Mouse (Mus musculus): Measurements from ENCODE around the gene Uimc1. TPM values are rescaled to one million over a fixed set of nuclear protein-coding genes. Genes with fewer than 3 reads are reported as not detected.
"Not testable (repeated sequence)": the region's sequence is repeated elsewhere in the genome, so short reads cannot be mapped to it uniquely, and the experiment has no call there.

Gene Uimc1
- polyA plus RNA-seq, 1 experiment from 2014 or later, result 18.6 TPM

DNA sequence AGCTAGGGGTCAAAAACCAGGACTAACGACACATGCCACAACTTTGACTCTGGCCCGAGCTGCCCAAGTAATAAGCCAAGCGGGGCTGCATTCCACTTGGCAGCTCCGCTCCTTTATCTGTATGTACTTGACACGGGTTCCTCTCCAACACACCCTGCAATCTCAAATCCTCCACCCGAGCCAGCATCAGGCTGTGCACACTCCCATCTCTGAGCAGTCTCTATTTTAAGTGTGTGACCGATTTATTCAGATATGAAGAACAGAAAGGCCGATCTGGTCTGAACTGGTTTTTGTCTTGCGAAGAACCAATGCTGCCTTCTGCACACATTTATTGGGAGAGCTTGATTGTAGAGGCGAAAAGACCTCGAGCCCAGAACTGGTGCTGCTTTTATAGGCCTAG lies 1.5 kb upstream of the Uimc1 start:
- DNase-seq (ENCODE audit: low spot score), result no peak
- Histone ChIP-seq H3K4me1 (replicated peaks) (peaks cover 22% of the 10 kb centered on the region), H3K27ac (no peak overlapping the region), H3K9me3 (peaks cover 3% of the 10 kb centered on the region; the same call in 1 of the 2 replicates), H3K36me3 (no peaks in the 10 kb centered on the region), H3K27me3 (ENCODE audit: insufficient read depth, poor library complexity, severe bottlenecking) (no peaks in the 10 kb centered on the region), H3K4me3 (no peak overlapping the region)
- 96% methylated on average over 11 of the region's 11 CpGs for WGBS

DNA sequence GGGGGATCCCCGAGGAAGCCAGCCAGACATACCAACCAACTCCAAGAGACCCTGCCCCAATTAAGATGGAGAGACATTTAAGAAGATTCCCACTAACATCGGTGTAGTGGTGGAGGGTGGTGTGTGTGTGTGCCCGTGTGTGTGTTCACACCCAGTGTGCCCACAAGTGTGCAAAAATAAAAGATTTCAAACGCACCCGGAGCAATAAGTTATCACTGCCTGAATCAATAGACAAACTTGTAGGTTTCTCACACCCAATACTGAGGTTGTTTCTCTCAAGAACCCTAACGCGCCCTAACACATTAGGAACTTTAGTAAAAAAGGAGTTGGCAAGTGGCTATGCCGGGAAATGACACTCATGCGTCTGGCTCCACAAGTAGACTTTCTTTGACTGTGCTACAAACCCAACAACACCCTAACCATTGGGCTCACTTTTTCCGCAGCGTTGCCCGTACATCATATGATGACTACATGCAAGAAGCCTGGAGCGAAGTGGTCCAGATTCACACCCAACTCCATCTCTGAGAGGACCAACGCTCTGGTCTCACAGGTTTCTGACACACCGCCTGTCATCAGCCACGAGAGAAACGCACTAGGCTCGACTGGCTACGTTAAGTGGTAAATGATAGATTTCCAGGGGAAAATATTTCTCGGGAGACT lies 904 bp downstream of the Uimc1 start:
- Histone ChIP-seq H3K36me3 (no peaks in the 10 kb centered on the region), H3K4me3 (peak overlapping the region; percentile 90), H3K4me1 (replicated peaks) (peaks cover 11% of the 10 kb centered on the region), H3K9me3 (peaks cover 3% of the 10 kb centered on the region; the same call in 1 of the 2 replicates), H3K27ac (peak overlapping the region; percentile 96), H3K27me3 (ENCODE audit: insufficient read depth, poor library complexity, severe bottlenecking) (no peaks in the 10 kb centered on the region)
- DNase-seq (ENCODE audit: low spot score), result no peak
- WGBS, result 37% methylated on average over 20 of the region's 20 CpGs

DNA sequence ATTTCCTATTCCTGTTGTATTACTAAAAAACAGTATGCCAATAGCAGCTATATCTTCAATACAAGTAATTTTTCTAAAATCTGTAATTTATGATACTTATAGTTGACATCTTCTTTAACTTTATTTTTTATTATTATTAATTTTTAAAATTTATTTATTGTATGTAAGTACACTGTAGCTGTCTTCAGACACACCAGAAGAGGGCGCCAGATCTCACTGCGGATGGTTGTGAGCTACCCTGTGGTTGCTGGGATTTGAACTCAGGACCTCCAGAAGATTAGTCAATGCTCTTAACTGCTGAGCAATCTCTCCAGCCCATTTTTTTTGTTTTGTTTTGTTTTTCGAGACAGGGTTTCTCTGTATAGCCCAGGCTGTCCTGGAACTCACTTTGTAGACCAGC lies 2.3 kb downstream of the Uimc1 start:
- not testable (repeated sequence) for H3K27me3 ChIP-seq (ENCODE audit: insufficient read depth, poor library complexity, severe bottlenecking); DNase-seq (ENCODE audit: low spot score); H3K9me3 ChIP-seq; H3K36me3 ChIP-seq; H3K4me3 ChIP-seq; H3K27ac ChIP-seq
- H3K4me1 ChIP-seq (replicated peaks), result peaks cover 11% of the 10 kb centered on the region
- WGBS, result 92% methylated on average over 3 of the region's 3 CpGs

DNA sequence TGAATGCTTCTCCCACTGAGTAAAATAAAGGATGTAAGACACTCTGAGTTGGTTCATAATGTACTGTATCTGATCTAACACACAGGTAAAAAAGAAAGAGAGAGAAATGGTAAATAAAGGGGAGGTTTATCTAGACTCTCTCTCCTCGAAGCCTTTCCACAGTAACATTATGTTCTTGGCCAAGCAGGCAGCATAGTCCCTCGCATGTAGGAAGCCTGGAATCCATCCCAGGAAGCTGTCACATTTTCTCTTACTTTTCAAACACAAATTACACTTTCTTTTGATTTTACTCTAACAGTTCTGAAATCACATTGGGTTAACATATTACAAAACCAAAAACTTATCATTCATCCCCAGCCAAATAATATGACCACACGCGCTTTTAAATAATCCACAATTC lies 7.5 kb downstream of the Uimc1 start:
- H3K36me3 ChIP-seq, result peaks cover 28% of the 10 kb centered on the region
- no peak overlapping the region for H3K4me3 ChIP-seq
- DNase-seq (ENCODE audit: low spot score), result no peak
- H3K4me1 ChIP-seq (replicated peaks), result no peaks in the 10 kb centered on the region
- 91% methylated on average over 4 of the region's 4 CpGs for WGBS
- H3K27ac ChIP-seq, result no peak overlapping the region
- H3K9me3 ChIP-seq, result no peaks in the 10 kb centered on the region
- H3K27me3 ChIP-seq (ENCODE audit: insufficient read depth, poor library complexity, severe bottlenecking), result no peaks in the 10 kb centered on the region

DNA sequence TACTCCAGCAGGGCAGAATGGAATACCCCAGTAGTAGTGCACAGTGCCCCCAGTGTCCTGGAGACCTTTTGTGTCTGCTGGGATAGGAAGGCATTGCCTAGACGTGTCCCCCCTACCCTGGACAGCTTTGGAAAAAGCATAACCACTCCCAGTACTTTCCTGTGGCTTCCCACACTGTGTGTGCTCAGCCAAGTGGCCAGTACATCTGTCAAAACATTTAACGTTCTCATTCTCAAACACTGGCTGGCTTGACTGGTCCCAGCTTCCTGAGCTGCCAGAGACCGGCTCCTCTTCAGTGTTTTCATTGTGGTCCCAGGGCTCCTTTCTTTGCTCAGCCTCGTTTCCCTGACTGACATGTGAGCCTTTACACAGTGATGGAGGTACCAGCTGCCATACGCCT lies 24.5 kb downstream of the Uimc1 start:
- Histone ChIP-seq H3K4me3 (no peak overlapping the region), H3K27ac (no peak overlapping the region), H3K27me3 (ENCODE audit: insufficient read depth, poor library complexity, severe bottlenecking) (no peaks in the 10 kb centered on the region), H3K9me3 (no peaks in the 10 kb centered on the region), H3K4me1 (replicated peaks) (no peaks in the 10 kb centered on the region), H3K36me3 (peaks cover 19% of the 10 kb centered on the region)
- no peak for DNase-seq (ENCODE audit: low spot score)
- 45% methylated on average over 5 of the region's 5 CpGs for WGBS

DNA sequence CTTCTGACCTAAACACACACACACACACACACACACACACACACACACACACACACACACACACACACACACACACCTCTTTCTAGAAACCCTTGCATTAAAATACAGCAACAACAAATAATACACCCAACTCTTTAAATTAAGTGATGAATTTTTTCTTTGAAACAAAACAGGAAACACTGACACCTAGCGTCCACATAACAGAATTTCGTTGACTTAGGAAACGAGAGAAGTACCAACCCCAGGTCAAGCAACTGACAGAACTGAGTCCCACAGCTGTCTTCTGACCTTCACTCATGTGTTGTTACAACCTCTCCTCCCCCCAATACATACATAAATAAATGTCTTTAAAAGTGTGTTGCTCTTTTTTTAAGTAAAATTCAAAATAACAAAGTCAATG lies 28.8 kb downstream of the Uimc1 start:
- H3K9me3 ChIP-seq, result no peaks in the 10 kb centered on the region
- no peaks in the 10 kb centered on the region for H3K4me1 ChIP-seq (replicated peaks)
- H3K27me3 ChIP-seq (ENCODE audit: insufficient read depth, poor library complexity, severe bottlenecking), result no peaks in the 10 kb centered on the region
- no peak overlapping the region for H3K4me3 ChIP-seq
- WGBS, result 4% methylated on average over 3 of the region's 3 CpGs
- H3K27ac ChIP-seq, result no peak overlapping the region
- DNase-seq (ENCODE audit: low spot score), result no peak
- H3K36me3 ChIP-seq, result peaks cover 12% of the 10 kb centered on the region

DNA sequence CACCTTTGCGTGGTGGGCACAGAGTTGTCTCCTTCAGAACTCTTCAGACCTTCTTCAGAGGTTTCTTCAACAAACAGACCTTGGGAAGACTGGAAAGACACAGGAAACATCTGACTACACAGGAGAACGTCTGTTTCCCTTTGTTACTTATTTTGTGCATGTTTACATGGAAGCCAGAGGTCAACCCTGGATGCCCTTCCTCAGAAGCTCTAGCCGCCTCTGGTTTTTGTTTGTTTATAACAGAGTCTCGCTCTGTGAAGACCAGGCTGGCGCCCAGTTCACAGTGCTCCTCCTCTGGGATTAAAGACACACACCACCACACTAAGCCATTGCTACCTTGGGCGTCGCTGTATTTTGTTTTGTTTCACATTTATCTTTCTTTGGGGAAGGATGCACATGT lies 30.4 kb downstream of the Uimc1 start:
- H3K4me1 ChIP-seq (replicated peaks), result no peaks in the 10 kb centered on the region
- H3K4me3 ChIP-seq, result no peak overlapping the region
- H3K36me3 ChIP-seq, result no peaks in the 10 kb centered on the region
- WGBS, result 61% methylated on average over 7 of the region's 7 CpGs
- no peak overlapping the region for H3K27ac ChIP-seq
- no peaks in the 10 kb centered on the region for H3K9me3 ChIP-seq
- no peak for DNase-seq (ENCODE audit: low spot score)
- no peaks in the 10 kb centered on the region for H3K27me3 ChIP-seq (ENCODE audit: insufficient read depth, poor library complexity, severe bottlenecking)

DNA sequence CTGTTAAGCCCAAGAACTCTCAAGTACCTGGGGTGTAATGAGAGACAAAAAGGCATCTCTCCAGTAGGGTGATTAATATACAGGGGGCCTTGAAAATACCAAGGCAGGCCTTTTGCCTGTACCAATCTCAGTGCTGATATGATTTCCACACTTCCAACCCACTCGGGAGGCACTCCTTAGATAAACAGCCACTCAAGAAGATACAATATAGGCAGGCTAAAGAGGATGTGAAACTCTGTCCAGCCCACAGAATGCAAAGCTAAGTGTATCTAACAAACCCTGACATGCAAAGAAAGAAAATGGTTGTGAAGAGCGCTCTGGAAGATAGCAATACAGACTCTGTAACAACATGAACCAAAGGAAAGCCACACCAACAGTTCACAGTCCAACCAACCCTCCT lies 36.8 kb downstream of the Uimc1 start:
- Histone ChIP-seq H3K27me3 (ENCODE audit: insufficient read depth, poor library complexity, severe bottlenecking) (no peaks in the 10 kb centered on the region), H3K27ac (no peak overlapping the region), H3K36me3 (peaks cover 7% of the 10 kb centered on the region), H3K4me3 (no peak overlapping the region), H3K4me1 (replicated peaks) (no peaks in the 10 kb centered on the region), H3K9me3 (no peaks in the 10 kb centered on the region)
- 92% methylated on average over 2 of the region's 2 CpGs for WGBS
- no peak for DNase-seq (ENCODE audit: low spot score)

DNA sequence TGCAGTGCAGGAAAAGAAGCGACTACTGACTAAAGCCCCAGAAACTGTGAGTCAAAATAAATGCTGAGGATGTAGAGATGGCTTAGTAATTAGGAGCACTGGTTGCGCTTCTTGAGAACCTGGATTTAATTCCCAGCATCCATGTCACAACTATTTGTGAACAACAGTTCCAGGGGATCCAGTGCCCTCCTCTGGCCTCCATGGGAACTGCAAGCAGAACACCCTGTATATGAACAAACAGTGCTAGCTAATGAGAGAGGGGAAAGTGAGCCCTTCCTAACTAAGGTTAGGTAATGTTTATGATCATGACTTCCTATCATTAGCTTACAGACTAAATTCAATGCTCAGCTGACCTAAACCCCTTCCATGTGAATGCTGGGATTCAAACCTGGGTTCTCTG lies 42.1 kb downstream of the Uimc1 start:
- H3K9me3 ChIP-seq, result no peaks in the 10 kb centered on the region
- H3K27ac ChIP-seq, result no peak overlapping the region
- no peaks in the 10 kb centered on the region for H3K4me1 ChIP-seq (replicated peaks)
- DNase-seq (ENCODE audit: low spot score), result peak; percentile 9
- H3K27me3 ChIP-seq (ENCODE audit: insufficient read depth, poor library complexity, severe bottlenecking), result no peaks in the 10 kb centered on the region
- H3K4me3 ChIP-seq, result no peak overlapping the region
- H3K36me3 ChIP-seq, result peaks cover 34% of the 10 kb centered on the region
- 95% methylated on average over 2 of the region's 2 CpGs for WGBS

DNA sequence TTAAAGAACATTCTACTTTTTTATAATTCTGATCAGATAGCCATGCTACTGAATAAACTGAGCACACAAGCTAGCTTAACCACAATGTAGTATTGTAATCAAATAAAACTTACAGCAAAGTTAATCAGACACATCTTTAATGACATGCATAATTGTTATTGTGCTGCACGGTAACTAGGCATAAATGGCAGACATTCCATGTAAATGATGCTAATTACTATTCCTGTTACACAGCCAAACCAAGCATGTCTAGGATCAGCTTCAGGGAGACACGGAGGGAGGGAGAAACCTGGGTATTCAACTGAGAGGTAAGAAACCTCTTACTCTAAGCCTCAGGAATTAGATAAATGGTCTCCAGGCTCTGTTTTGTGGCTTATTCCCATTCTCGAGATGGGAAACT lies 52.4 kb downstream of the Uimc1 start:
- H3K4me1 ChIP-seq (replicated peaks), result no peaks in the 10 kb centered on the region
- DNase-seq (ENCODE audit: low spot score), result no peak
- no peak overlapping the region for H3K27ac ChIP-seq
- 83% methylated on average over 3 of the region's 3 CpGs for WGBS
- H3K36me3 ChIP-seq, result peaks cover 25% of the 10 kb centered on the region
- H3K27me3 ChIP-seq (ENCODE audit: insufficient read depth, poor library complexity, severe bottlenecking), result no peaks in the 10 kb centered on the region
- no peaks in the 10 kb centered on the region for H3K9me3 ChIP-seq
- no peak overlapping the region for H3K4me3 ChIP-seq

DNA sequence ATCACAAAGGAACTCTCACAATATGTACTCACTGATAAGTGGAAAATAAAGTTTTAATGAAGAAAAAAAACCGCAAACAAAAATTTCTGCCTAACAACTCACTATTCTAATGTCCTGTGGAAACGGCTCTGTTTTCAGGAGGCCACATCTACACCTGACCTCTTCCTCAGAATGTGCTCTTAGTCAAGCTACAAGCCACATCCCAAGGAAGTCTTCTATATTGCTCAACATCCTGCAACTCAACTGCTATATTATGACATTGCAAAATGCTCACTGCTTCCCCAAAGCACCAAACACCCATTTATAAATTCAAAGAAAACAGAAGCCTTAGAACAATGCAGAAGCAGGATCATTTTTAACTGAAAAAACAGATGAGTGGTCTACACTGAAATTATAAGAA lies 60.1 kb downstream of the Uimc1 start:
- Histone ChIP-seq H3K4me1 (replicated peaks) (no peaks in the 10 kb centered on the region), H3K27ac (no peak overlapping the region), H3K36me3 (peaks cover 10% of the 10 kb centered on the region), H3K9me3 (no peaks in the 10 kb centered on the region), H3K27me3 (ENCODE audit: insufficient read depth, poor library complexity, severe bottlenecking) (no peaks in the 10 kb centered on the region), H3K4me3 (no peak overlapping the region)
- 95% methylated on average over 2 of the region's 2 CpGs for WGBS
- no peak for DNase-seq (ENCODE audit: low spot score)

DNA sequence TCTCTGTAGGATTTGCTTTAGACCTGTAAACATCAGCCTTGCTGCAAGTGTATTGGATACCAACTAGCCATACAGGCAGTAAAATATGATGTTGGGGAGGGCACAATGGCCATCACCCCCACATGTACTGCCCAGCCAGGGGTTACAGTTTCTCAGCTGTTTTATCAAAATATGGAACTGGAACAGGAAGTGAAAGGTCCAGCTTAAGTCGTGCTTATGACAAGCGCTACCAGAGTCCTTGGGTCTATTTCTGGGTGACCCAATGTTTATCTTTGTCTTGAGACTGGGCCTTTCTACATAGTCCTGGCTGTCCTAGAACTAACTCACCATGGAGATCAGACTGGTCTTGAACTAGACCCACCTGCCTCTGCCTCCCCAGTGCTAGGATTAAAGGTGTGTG lies 75.9 kb downstream of the Uimc1 start:
- Histone ChIP-seq H3K27ac (no peak overlapping the region), H3K4me3 (no peak overlapping the region), H3K4me1 (replicated peaks) (peaks cover 16% of the 10 kb centered on the region), H3K9me3 (no peaks in the 10 kb centered on the region), H3K27me3 (ENCODE audit: insufficient read depth, poor library complexity, severe bottlenecking) (0 out of 2 replicates have a peak, but pooled peaks cover 9% of the 10 kb centered on the region), H3K36me3 (peaks cover 24% of the 10 kb centered on the region)
- no peak for DNase-seq (ENCODE audit: low spot score)
- 95% methylated on average over 2 of the region's 2 CpGs for WGBS

DNA sequence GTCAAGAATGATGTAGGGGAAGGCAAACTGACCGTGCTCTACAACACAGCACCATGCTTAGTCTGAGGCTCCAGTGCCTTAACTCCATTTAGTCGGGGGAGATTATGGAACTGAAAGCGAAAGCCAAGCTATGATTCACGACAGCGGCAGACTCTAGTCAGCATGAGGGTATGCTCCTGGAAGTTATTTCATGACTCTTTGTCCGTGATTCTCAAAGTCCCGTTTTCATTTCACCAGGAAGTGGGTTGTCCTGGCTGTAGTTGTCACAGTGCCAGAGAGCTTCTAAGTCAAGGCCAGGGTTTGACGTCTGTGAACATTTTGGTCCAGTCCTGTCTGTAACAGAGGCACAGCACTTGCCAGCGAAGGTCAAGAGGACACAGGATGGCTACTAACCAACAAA lies 77.4 kb downstream of the Uimc1 start:
- 87% methylated on average over 9 of the region's 9 CpGs for WGBS
- peaks cover 16% of the 10 kb centered on the region for H3K4me1 ChIP-seq (replicated peaks)
- no peak for DNase-seq (ENCODE audit: low spot score)
- H3K36me3 ChIP-seq, result peaks cover 11% of the 10 kb centered on the region
- H3K27ac ChIP-seq, result no peak overlapping the region
- H3K4me3 ChIP-seq, result no peak overlapping the region
- H3K27me3 ChIP-seq (ENCODE audit: insufficient read depth, poor library complexity, severe bottlenecking), result 0 out of 2 replicates have a peak, but pooled peaks cover 14% of the 10 kb centered on the region
- H3K9me3 ChIP-seq, result no peaks in the 10 kb centered on the region

DNA sequence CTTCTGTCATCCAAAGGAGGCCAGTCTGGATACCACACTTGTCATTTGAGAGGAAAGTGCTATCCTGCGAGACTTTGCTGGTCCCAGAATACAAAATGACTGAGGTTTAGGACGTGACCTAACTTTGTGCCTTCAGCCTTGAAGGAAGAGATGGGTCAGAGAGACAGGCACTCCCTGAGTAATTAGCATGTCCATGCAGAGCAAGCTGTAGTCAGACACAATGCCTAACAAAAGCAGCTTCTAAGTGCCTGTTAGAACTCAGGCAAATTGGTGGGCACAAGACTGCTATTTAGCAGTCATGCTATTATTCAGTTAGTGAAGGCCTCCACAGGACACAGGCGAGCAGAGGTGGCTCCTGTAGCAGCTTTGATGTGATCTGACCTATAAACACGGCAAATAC lies 77.8 kb downstream of the Uimc1 start:
- H3K36me3 ChIP-seq, result peaks cover 9% of the 10 kb centered on the region
- no peak for DNase-seq (ENCODE audit: low spot score)
- H3K27ac ChIP-seq, result no peak overlapping the region
- WGBS, result 49% methylated on average over 4 of the region's 4 CpGs
- peaks cover 16% of the 10 kb centered on the region for H3K4me1 ChIP-seq (replicated peaks)
- H3K4me3 ChIP-seq, result no peak overlapping the region
- H3K9me3 ChIP-seq, result no peaks in the 10 kb centered on the region
- H3K27me3 ChIP-seq (ENCODE audit: insufficient read depth, poor library complexity, severe bottlenecking), result peaks cover 17% of the 10 kb centered on the region

Data from hindbrain, embryonic 10.5 days (tissue).